Mouse (Mus musculus): ENCODE measurements at regions not wholly inside any gene's neighbourhood (a gene's known extent, or its start where the extent isn't known, plus 50 kb on each side); places are given as distances from the start of the nearest gene placed in this dataset.
"Not testable (repeated sequence)": the region's sequence is repeated elsewhere in the genome, so short reads cannot be mapped to it uniquely, and the experiment has no call there.

GRCm38 (mm10) chr7:118320307-118320706 is 76.8 kb upstream of the Smg1 start:
- no peak for DNase-seq

DNA sequence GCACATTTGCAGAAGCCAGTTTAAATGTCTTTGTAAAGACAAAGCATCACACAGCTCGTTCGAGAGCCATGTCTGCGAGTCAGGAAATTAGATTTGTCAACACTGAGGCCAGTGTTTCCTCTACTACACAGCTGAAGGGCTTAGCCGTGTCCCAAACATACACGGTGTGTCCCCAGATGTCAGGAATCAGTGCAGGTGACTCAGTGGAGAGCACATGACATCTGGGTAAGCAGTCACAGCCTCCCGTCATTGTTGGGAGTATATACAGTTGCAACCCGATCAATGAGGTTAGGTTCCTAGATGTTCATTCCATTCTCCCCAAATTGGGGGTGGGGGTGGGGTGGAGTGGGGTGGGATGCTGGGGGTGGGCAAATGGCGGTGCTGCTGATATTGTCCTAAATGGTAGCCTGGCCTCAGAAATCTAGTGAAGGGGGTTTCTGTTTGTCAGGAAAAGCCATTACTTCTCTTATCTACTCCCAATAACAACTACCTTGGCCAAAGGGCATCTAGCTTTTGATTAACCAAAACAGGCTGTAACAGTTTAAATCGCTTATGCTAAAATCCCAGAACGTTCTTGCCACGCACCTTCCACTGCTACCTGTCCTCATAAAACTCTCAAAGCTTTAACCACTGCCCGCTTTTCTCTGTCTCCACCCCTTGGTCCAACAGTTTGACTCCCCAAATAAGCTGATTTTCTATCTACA is 75.1 kb upstream of the Smg1 start:
- DNase-seq = no peak

DNA sequence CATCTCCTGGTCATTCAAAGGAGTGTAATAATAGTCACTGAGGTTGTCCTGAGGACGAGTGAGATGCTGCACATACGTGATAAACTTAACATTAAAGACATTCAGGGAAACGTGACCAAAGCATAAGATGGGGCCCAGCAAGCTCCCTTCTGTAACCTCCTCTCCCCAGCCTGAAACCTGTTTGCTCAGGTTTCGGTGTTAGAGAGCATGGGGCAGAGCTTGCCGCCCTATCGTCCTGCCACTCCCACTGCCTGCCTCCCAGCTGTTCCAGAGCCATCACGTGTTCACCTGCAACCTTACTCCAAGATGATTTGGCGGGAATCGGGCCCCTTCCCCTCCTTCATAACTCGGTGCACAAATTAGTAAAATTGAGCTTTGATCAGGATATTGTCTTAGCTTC is 71.4 kb upstream of the Smg1 start:
- not testable (repeated sequence) for DNase-seq

DNA sequence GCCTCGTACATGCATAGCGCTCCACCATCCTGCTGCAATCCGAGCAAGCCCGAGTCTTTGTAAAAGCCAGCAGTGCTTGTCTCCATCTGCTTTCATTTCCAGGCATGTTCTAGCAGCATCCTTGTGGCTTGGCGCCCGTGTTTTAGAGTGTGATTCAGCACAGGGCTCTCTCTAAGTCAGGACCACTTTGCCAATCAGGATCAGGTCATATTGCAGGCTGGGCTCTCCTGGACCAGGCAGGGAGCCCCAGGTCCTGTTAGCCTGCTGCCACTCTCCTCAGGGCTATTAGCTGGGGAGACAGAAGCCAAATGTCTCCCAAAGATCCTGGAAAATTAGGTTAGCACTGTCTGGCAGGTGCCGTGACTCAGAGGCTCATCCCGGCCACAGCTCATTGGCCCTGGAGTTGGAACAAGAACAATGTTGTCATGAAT is 70.8 kb upstream of the Smg1 start:
- peak; percentile 54 to 66 for DNase-seq

GRCm38 (mm10) chr7:118313818-118314217 is 70.3 kb upstream of the Smg1 start:
- no peak for DNase-seq

DNA sequence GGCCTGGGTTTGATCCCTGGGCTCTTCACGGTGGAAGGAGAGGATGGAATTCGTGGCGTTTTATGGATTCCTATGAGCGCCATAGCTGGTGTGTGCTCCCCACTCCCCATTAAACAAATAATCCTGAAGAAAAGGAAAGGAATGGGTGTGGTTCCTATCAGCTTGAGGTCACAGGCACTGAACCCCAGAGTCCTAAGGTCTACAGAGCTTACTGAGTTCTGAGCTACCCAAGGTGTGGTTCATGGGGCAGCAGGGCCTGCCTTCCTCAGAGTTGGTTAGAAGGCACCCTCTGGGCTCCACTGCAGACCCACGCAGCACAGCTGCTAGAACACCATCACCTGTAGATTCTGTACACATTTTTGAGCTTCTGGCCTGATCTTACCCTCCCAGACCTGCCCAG is 66.3 kb upstream of the Smg1 start:
- DNase-seq = no peak

DNA sequence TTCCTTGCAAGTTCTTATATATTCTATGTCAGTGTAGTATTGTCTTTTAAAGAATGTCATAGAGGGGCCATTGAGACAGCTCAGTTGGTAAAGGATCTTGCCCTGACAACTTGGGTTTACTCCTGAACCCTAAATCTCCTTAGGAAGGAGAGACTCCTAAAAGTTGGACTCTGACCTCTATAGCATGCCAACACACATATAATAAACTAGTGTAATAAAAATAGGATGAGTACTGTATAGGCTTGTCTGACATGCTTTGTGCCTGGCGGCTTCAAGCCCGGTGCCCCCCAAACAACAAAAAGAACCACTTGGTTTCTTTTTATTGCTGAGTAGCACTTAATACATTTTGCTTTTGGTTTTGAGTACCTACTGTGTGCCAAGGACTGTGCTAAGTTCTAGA is 65.4 kb upstream of the Smg1 start:
- no peak for DNase-seq

DNA sequence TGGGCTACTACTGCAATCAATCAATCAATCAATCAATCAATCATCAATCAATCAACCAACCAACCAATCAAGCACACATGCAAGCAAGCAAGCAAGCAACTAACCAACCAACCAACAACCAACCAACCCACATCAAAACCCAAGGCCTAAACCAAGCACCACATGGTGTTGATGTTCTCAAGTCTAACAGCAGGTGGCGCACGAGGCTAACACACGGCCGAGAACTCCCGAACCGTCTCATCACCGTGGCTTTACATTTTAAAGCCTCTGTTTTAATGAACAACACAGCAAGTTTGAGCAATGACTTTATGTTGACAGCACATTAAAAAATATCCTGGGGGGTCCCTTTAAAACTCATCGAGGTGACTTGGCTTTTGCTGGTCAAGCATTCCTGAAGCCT is 61.3 kb upstream of the Smg1 start:
- DNase-seq = peak; percentile 89 to 93

- DNase-seq = no peak
These were observed 60.9 kb upstream of the Smg1 start for GRCm38 (mm10) chr7:118304338-118304737.

GRCm38 (mm10) chr7:118303921-118304320 is 60.5 kb upstream of the Smg1 start:
- no peak for DNase-seq

GRCm38 (mm10) chr7:118300678-118301342 is 57.3 kb upstream of the Smg1 start:
- DNase-seq = peak in 1 of 2 experiments; percentile 46

DNA sequence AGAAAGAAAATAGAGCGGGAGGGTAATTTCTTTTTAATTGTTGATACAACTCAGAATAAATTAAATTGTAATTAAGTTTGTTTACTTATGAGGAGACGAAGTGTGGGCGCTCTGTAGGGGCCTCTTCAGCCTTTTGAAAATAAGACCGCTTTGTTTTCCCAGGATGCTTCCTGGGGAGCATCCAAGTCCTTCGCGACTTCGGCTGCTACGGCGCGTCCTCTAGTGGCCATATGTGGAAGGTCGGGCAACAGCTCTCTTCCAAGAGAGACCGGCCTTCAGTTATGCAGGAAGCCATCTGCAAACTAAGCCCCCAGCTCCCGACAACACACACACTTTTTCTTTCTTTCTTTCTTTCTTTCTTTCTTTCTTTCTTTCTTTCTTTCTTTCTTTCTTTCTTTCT is 54.1 kb upstream of the Smg1 start:
- peak; percentile 95 to 97 for DNase-seq

DNA sequence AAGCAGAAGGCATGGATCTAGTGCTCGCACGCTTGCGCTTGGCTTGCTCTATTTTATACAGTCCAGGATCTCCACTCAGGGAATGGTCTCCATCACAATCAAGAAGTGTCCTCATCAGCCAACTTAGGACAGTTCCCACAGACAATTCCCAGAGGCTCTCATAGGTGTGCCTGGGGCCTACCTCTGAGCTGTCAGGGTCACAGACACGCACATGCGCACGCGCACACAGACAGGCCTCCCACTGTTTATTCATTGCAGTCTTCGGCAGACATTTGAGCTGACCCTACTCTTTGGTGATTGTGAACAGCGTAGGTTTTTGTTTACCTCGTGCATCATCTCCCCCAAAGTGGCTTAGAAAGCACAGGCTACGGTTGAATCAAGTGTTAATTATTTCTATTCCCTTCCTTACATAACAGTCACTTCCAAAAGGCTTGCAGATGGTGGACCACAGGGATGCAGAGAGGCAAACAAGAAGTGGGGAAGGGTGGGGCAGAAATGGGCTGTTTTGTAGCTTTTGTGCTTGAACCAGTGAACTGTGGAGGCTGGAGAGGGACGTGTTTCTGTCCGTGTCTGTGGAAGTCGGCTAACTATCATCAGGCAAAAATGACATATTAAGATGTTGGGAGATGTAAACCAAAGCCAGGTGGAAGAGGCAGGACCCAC is 53.5 kb upstream of the Smg1 start:
- peak; percentile 37 to 59 for DNase-seq

DNA sequence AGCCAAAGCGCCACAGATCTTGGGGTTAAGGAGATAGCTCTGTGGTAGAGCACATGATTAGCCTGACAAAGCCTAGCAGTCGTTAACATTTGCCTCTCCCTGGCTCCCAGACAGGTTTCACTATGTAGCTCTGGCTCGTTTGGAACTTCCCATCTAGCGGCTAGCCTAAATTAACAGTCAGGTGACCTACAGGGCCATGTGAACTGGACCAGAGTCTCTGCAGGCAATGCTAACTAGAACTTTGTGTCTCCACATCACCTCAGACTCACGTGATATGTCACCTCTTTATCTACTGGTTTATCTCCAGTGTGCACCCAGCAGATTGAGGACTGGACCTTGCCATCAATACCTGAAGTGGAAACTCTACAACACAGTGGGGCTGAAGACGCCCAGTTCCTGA is 52.4 kb upstream of the Smg1 start:
- no peak for DNase-seq

GRCm38 (mm10) chr7:118295275-118295674 is 51.8 kb upstream of the Smg1 start:
- DNase-seq = peak in 1 of 2 experiments; percentile 64

DNA sequence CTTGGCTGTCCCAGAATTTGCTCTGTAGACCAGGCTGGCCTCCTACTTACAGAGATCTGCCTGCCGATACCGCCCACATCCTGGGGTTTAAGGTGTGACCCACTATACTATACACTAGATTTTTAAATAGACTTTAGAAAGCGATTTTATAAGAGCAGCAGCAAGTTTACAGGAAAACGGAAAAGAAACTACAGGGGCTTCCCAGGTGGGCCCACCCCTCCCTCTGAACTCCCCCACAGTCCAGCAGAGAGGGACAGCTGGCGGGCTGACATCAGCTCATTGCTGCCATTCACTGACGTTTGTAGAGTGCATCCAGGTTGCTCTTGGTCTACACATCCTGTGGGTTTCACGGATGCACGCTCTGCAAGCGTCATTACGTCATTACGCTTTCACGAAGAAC is 51.2 kb upstream of the Smg1 start:
- DNase-seq = no peak
